ENCODE assay signal across 19 mouse cellular contexts in the genomic region with DNA sequence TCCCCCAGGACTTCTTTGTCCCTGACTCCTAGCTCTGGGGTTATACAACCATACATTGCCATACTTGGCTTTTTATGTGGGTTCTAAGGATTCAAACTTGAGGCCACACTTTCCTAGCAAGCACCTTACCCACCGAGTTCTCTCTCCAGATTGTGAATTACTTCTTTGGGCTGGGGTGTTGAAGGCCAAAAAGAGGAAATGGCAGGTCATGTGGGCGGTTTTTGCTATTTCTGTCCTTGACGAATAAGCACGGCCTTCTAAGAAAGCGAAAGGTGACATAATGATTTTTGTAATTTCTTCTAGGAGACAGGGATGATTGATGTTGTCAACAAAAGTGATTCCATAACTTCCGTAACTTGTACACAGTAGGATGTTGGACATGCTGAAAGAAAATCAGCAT.
DNase-seq lines count a peak whose midpoint lies in the region; ATAC-seq and TF ChIP-seq lines count a peak whose summit lies in the region.
"Had no signal": no experiment of that assay in that cellular context is flagged by ENCODE, and none has a peak within 500 bp of the region (broad histone marks: within the 10 kb centered on the region; RNA-seq: fewer than 3 reads in every experiment).

No protein-coding gene starts in this region.

- no peak overlapping the region for H3K27ac ChIP-seq in spleen, adult 2 months (ENCODE audit: insufficient read depth, low read length)
- no peak overlapping the region for H3K27ac ChIP-seq in midbrain, embryonic 14.5 days (replicated peaks; ENCODE audit: low read depth, low read length)
- H3K27ac ChIP-seq: embryonic facial prominence, embryonic 13.5 days; forebrain, embryonic 12.5 days; hindbrain, embryonic 15.5 days had no signal

- H3K36me3 ChIP-seq in spleen, adult 2 months (ENCODE audit: control insufficient read depth, insufficient read depth, low read length), result no peaks in the 10 kb centered on the region
- H3K36me3 ChIP-seq in midbrain, embryonic 14.5 days (ENCODE audit: control insufficient read depth, insufficient read depth, low read length), result no peaks in the 10 kb centered on the region
- H3K36me3 ChIP-seq: embryonic facial prominence, embryonic 13.5 days; forebrain, embryonic 12.5 days; G1E; heart, embryonic 12.5 days; hindbrain, embryonic 15.5 days had no signal

- no peak overlapping the region for H3K4me3 ChIP-seq in spleen, adult 2 months (ENCODE audit: extremely low read depth, insufficient read depth, insufficient read length)
- H3K4me3 ChIP-seq in midbrain, embryonic 14.5 days (replicated peaks; ENCODE audit: low read depth, low read length), result no peak overlapping the region
- H3K4me3 ChIP-seq: embryonic facial prominence, embryonic 13.5 days; forebrain, embryonic 12.5 days; heart, embryonic 12.5 days; hindbrain, embryonic 15.5 days had no signal

- H3K9me3 ChIP-seq in midbrain, embryonic 14.5 days (ENCODE audit: control insufficient read depth, low read length), result no peaks in the 10 kb centered on the region
- H3K9me3 ChIP-seq: embryonic facial prominence, embryonic 13.5 days; forebrain, embryonic 12.5 days; G1E; heart, embryonic 12.5 days; hindbrain, embryonic 15.5 days had no signal

- H3K4me1 ChIP-seq in spleen, adult 2 months (ENCODE audit: control insufficient read depth, insufficient read depth, insufficient read length), result peaks cover 3% of the 10 kb centered on the region
- no peaks in the 10 kb centered on the region for H3K4me1 ChIP-seq in midbrain, embryonic 14.5 days (ENCODE audit: control insufficient read depth, insufficient read depth, low read length)
- H3K4me1 ChIP-seq: embryonic facial prominence, embryonic 13.5 days; forebrain, embryonic 12.5 days; heart, embryonic 12.5 days; hindbrain, embryonic 15.5 days had no signal

- DNase-seq in spleen, adult 2 months (ENCODE audit: low read depth in 1 of 2, low spot score in 2 of 2), result peak; percentile 12 to 55
- no peak for DNase-seq in spleen, postnatal 4 days (ENCODE audit: low spot score in 2 of 2)
- peak; percentile 14 for DNase-seq in c-Kit-positive CD71-negative TER-119-negative erythroid progenitor cells, embryonic 14.5 days (ENCODE audit: low read depth)
- DNase-seq in midbrain, embryonic 14.5 days, result no peak
- DNase-seq in thymus, adult 18-20 months, result no peak
- DNase-seq in gastrocnemius, adult 8-10 months (ENCODE audit: low spot score in 2 of 2), result no peak
- DNase-seq: adrenal gland, adult 8-10 months; adrenal gland, postnatal 36 days; cerebellum, adult 11 months; cerebellum, adult 8-10 months; cerebellum, postnatal 25 days; gastrocnemius, postnatal 14 days had no signal

- TF ChIP-seq POLR2A in spleen, adult 2 months (IDR thresholded peaks at IDR 0.05; ENCODE audit: low read depth, low read length), result no peak

- H3K27me3 ChIP-seq in spleen, adult 2 months (ENCODE audit: control insufficient read depth, insufficient read depth, low read length), result no peaks in the 10 kb centered on the region
- H3K27me3 ChIP-seq in midbrain, embryonic 14.5 days (ENCODE audit: control insufficient read depth, insufficient read depth, low read length), result no peaks in the 10 kb centered on the region
- H3K27me3 ChIP-seq: embryonic facial prominence, embryonic 13.5 days; forebrain, embryonic 12.5 days; heart, embryonic 12.5 days; hindbrain, embryonic 15.5 days had no signal

- 22% methylated on average over 6 of the region's 6 CpGs for WGBS in spleen, adult 2 months
- WGBS in midbrain, embryonic 14.5 days, result 89% methylated on average over 6 of the region's 6 CpGs

- no peak overlapping the region for H3K4me2 ChIP-seq in midbrain, embryonic 14.5 days (ENCODE audit: low read length)
- H3K4me2 ChIP-seq: embryonic facial prominence, embryonic 13.5 days; forebrain, embryonic 12.5 days; heart, embryonic 12.5 days; hindbrain, embryonic 15.5 days had no signal

- peak; percentile 38; the same call in 1 of the 2 replicates for ATAC-seq in megakaryocyte, adult 5-6 weeks (ENCODE audit: poor library complexity, severe bottlenecking)
- no peak for ATAC-seq in midbrain, embryonic 14.5 days (ENCODE audit: low FRiP score, low TSS enrichment)
- ATAC-seq: forebrain, embryonic 16.5 days had no signal

- H3K9ac ChIP-seq in midbrain, embryonic 14.5 days (replicated peaks; ENCODE audit: low read length), result no peak overlapping the region
- H3K9ac ChIP-seq: embryonic facial prominence, embryonic 13.5 days; forebrain, embryonic 12.5 days; heart, embryonic 12.5 days; hindbrain, embryonic 15.5 days had no signal

- TF ChIP-seq CTCF in spleen, adult 2 months (IDR thresholded peaks at IDR 0.05; ENCODE audit: extremely low read depth, insufficient read depth, insufficient read length, insufficient replicate concordance), result no peak

Comparison
In these comparisons a context has a peak if more than half of its experiments do, and no peak if none do; other contexts are left out.
1. DNase-seq: peak in spleen, adult 2 months (2 of 2) and c-Kit-positive CD71-negative TER-119-negative erythroid progenitor cells, embryonic 14.5 days (single experiment); none in spleen, postnatal 4 days (0 of 2), midbrain, embryonic 14.5 days (single experiment), thymus, adult 18-20 months (0 of 2) and gastrocnemius, adult 8-10 months (0 of 2).